Mouse (Mus musculus): ENCODE measurements around the gene Elmo2. TPM values are rescaled to one million over a fixed set of nuclear protein-coding genes. Genes with fewer than 3 reads are reported as not detected.

The Elmo2 gene
- polyA plus RNA-seq, 1 experiment: 93.9 TPM

DNA sequence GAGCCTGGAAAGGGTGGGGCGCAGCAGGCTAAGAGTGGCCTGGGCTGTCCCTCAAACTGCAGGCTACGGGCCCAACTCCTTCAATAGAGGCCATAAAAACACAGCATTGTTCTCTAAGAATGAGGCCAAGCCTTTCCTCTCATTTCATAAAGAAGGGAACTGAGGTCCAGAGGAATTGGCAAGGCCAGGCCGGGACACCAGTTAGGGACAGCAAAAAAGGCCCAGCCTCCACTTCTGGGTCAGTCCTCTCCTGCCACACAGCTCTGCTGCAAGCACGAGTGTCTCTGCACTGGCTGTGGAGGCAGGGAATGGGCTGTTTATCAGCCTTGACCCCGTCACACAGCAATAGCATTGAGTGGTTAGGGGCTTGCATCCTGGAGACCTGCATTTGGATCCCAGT, 2.8 kb downstream of the Elmo2 start:
- DNase-seq (ENCODE audit: low read depth): no peak

DNA sequence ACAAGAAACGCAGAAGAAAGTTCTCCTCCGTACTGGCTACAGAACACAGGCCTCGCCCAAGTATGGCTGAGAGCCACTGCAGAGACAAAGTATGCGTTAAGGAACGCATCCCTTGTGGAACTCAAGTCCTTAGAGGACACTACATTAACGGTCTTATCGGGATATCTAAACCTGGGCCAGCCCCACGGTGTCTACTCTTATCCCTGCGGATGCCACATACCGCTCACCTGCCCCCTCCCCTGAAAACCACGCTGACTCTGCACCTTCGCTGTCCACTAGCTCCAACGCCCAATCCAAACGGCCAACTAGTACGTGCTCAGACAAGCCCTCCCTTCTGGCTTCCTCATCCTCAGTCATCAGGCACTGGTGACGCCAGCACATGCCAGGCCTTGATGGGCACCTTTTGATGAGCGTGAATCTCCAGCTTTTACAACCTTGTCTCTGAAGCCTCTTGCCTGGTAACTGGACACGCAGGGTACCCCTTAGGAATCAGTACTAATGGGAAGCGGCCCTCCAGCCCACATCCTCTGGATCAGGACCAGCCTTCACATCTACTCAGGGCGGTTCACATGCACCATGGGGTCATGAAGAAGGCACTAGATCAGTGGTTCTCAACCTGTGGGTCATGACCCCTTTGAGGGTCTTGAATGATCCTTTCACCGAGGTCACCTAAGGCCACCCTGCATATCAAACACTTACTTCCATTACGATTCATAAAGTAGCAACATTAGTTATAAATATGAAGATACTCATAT, 4.1 kb downstream of the Elmo2 start:
- no peak for DNase-seq (ENCODE audit: low read depth)

DNA sequence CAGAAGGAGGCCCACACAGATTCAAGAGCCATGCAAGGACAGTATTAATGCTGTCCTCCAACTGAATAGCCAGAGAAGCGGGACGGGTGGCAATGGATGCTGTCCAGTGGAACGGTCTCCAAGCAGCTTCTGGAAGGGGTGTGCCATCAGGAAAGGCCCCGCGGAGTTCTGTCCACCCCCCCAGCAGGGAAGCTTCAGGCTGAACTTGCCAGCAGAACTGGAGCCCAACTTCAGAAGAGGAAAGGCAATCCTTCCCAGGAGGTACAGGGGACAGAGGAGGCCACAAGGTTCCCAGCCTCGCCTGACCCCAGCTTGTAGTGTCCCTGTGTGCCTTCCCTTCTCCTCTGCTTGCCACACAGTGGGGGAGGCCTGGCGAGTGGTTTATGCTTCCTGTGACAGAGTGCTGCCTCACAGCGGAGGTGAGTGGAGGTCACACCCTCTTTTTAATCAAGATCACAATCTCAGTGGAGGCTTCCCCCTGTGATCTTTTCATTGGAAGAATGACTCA, 4.8 kb downstream of the Elmo2 start:
- no peak for DNase-seq (ENCODE audit: low read depth)

GRCm38 (mm10) chr2:165320531-165321150, 5.6 kb downstream of the Elmo2 start:
- DNase-seq (ENCODE audit: low read depth): no peak

DNA sequence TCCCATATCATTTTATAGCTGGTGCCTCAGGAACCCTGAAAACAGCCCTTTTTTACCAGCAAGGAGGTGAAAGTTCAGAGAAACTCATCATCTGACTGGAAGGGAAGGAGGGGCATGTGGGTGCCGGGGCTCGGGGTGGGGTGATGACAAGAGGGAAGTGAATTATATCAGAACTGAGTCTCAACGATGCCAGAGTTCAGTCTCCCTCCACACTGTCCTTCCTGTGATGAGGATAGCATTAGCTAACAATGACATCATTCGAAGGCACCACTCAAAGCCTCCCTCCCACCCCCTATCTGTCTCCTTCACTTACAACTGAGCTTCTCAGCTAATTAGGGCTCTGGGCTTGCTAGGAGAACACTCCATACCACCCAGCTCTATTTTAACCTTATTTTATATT, 6.8 kb downstream of the Elmo2 start:
- DNase-seq (ENCODE audit: low read depth): no peak

- DNase-seq (ENCODE audit: low read depth): no peak
Measured at GRCm38 (mm10) chr2:165318941-165319340, 7.3 kb downstream of the Elmo2 start.

GRCm38 (mm10) chr2:165317621-165318263, 8.5 kb downstream of the Elmo2 start:
- DNase-seq (ENCODE audit: low read depth): no peak

DNA sequence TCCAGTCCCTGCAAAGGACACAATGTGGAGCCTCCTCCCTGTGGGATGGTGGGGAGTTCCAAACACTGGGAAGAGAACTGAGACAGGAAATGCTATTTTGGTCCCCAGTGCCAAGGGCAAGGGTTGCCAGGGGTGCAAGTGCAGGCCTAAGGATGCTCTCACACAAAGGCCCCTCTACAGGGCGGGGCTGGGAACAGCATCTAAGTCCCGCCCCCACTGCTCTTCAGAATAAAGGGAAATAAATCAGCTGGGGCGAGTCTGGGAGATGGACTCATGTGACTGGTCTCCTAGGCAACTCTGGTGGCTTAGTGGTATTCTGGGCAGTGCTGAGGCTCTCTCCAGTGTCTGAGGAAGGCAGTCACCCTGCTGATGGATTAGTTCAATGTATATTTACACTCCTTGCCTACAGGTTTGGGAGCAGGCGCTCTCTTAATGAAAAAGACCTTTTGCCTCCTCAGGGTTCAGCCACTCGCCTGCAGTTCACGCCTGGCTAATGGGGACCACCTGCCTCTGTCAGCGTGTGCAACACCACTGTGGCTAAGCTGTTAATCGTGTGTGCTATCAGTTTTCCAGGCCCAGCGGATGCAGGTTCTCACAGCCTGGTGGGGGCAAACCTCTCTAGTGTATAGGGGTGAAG, 9.3 kb downstream of the Elmo2 start:
- no peak for DNase-seq (ENCODE audit: low read depth)

GRCm38 (mm10) chr2:165316204-165316603, 10.1 kb downstream of the Elmo2 start:
- DNase-seq (ENCODE audit: low read depth): no peak

DNA sequence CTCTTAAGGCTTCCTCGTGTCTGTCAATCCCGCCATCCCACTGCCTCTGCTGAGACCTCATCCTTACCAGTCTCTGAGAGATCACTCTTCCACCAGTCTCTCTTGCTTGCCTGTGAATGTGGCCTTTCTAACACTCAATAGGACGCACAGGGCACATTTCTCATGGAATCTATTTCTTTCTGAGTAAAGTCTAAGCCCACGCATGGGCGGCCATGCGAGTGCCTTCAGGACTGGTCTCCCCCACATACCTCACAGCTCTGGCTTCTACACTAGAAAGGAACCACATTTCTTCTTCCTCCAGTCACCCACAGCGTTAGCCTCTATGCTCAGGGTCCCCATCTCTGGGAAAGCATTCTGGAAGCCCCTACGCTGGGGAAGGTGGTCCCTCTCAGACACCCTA, 12.1 kb downstream of the Elmo2 start:
- DNase-seq (ENCODE audit: low read depth): no peak

GRCm38 (mm10) chr2:165312381-165312780, 13.9 kb downstream of the Elmo2 start:
- DNase-seq (ENCODE audit: low read depth): no peak

- no peak for DNase-seq (ENCODE audit: low read depth)
Measured at GRCm38 (mm10) chr2:165311577-165311976, 14.7 kb downstream of the Elmo2 start.

- no peak for DNase-seq (ENCODE audit: low read depth)
Measured at GRCm38 (mm10) chr2:165310818-165311425, 15.4 kb downstream of the Elmo2 start.

GRCm38 (mm10) chr2:165307801-165308200, 18.5 kb downstream of the Elmo2 start:
- no peak for DNase-seq (ENCODE audit: low read depth)

- DNase-seq (ENCODE audit: low read depth): no peak
Measured at GRCm38 (mm10) chr2:165305438-165305837, 20.8 kb downstream of the Elmo2 start.

DNA sequence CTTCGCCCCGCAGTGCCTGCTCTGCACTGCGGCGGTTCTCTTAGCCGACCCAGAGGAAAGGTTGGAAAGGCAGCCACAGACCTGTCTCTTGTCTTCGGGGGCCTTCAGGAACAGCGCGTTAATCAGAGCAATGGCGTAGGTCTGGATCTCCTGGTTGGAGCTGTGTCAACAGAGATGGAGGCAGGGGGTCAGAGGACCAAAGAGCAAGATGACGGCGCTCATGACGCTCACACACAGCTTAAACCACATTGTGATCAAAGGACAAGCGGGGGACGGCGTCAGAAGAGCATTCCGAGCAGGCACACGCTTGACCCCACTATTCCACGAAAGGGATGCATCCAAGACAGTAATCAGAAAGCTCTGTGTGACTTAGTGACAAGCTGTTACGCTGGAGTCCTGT, 21.5 kb downstream of the Elmo2 start:
- no peak for DNase-seq (ENCODE audit: low read depth)

DNA sequence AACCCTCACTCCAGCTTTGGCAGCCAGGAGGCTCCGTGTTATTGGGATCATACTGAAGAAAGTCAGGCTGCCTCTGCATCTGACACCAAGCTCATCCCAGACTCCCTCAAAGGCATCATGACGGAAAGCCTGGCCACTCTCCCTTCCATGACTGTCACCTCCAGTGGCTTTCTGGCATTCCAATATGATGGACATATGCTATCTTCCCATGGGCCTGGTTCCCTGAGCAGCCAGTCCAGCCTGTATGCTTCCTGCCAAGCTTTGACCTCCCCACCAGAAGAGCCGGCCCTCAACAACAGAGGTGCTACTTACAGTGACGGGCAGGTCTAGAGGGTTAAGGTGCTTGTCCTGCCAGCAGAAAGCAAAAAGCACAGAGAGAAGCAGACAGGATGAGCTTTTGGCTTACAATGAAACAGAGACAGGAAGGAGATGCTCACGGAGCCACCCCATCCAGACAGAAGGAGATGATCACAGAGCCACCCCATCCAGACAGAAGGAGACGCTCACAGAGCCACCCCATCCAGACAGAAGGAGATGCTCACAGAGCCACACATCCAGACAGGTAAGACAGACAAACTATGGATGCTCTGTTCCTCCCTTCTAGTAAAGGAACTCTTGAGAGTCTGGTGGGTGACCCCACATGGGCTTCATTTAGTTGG, 22.8 kb downstream of the Elmo2 start:
- no peak for DNase-seq (ENCODE audit: low read depth)

DNA sequence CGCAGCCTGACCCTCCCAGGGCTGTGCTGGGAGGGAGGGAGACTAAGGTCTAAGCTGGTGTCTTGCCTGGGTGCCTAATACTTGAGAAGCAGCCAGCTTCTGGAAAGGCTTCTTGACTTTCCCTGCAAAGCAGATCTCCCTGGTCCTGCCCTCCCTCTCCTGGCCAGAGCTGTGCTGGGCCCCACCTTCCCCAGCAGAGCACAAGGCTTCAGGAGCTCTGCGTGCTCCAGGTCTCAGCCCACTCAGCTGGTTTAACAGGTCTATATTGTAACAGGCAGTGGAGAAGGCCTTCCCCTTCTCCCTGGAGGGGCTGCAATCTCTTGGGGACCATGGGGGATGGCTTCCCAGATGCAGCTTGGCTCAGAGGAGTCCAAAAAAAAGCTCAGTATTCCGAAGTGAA, 24.9 kb downstream of the Elmo2 start:
- no peak for DNase-seq (ENCODE audit: low read depth)

DNA sequence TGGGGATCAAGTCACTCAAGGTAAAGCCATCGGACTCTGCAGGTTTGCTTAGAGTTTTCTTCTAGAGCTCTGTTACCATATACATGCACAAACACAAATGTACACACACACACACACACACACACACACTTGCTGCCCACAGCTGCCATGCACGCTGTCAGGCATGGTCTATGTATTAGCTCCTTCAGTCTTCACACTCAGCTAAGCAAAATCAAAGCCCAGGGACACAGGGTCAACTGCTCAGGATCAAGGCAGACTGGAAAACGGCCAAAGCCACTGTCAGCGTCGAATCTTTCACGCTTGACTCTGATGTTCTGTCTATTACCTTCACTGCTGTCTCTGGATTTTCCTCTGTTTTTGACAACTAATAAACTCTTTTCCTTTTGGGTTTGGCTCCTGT, 25.4 kb downstream of the Elmo2 start:
- no peak for DNase-seq (ENCODE audit: low read depth)

- no peak for DNase-seq (ENCODE audit: low read depth)
Measured at GRCm38 (mm10) chr2:165300424-165300823, 25.9 kb downstream of the Elmo2 start.

GRCm38 (mm10) chr2:165297429-165297828, 28.9 kb downstream of the Elmo2 start:
- no peak for DNase-seq (ENCODE audit: low read depth)
